Mouse (Mus musculus): Measurements from ENCODE around the gene Elmo3. TPM values are rescaled to one million over a fixed set of nuclear protein-coding genes. Genes with fewer than 3 reads are reported as not detected.

Gene Elmo3
- polyA plus RNA-seq, 1 experiment, result 107 TPM

- H3K4me3 ChIP-seq (ENCODE audit: low read depth, low read length), result no peak overlapping the region
- H3K4me1 ChIP-seq (ENCODE audit: control insufficient read depth, insufficient read depth, insufficient read length, low read length), result peaks cover 33% of the 10 kb centered on the region
- H3K36me3 ChIP-seq (ENCODE audit: control insufficient read depth, insufficient read depth, low read length), result peaks cover 58% of the 10 kb centered on the region
- 37% methylated on average over 12 of the region's 12 CpGs for WGBS
- H3K27me3 ChIP-seq (ENCODE audit: control insufficient read depth, insufficient read depth, low read length), result no peaks in the 10 kb centered on the region
- TF ChIP-seq POLR2A (IDR thresholded peaks at IDR 0.05; ENCODE audit: low read depth, low read length) (no peak), CTCF (IDR thresholded peaks at IDR 0.05; ENCODE audit: extremely low read depth, insufficient read length, insufficient replicate concordance, low read depth, low read length) (no peak)
- H3K27ac ChIP-seq (ENCODE audit: insufficient read depth, low read depth, low read length), result peak overlapping the region; percentile 10; the same call in 1 of the 2 replicates
Measured at GRCm38 (mm10) chr8:105330325-105330724, 24.9 kb downstream of the Elmo3 start.

GRCm38 (mm10) chr8:105331469-105331868, 26.1 kb downstream of the Elmo3 start:
- 91% methylated on average over 22 of the region's 22 CpGs for WGBS
- TF ChIP-seq CTCF (IDR thresholded peaks at IDR 0.05; ENCODE audit: extremely low read depth, insufficient read length, insufficient replicate concordance, low read depth, low read length), result no peak
- TF ChIP-seq POLR2A (IDR thresholded peaks at IDR 0.05; ENCODE audit: low read depth, low read length), result no peak
- Histone ChIP-seq H3K27ac (ENCODE audit: insufficient read depth, low read depth, low read length) (no peak overlapping the region), H3K36me3 (ENCODE audit: control insufficient read depth, insufficient read depth, low read length) (peaks cover 69% of the 10 kb centered on the region), H3K4me1 (ENCODE audit: control insufficient read depth, insufficient read depth, insufficient read length, low read length) (peaks cover 30% of the 10 kb centered on the region), H3K27me3 (ENCODE audit: control insufficient read depth, insufficient read depth, low read length) (no peaks in the 10 kb centered on the region), H3K4me3 (ENCODE audit: low read depth, low read length) (no peak overlapping the region)

DNA sequence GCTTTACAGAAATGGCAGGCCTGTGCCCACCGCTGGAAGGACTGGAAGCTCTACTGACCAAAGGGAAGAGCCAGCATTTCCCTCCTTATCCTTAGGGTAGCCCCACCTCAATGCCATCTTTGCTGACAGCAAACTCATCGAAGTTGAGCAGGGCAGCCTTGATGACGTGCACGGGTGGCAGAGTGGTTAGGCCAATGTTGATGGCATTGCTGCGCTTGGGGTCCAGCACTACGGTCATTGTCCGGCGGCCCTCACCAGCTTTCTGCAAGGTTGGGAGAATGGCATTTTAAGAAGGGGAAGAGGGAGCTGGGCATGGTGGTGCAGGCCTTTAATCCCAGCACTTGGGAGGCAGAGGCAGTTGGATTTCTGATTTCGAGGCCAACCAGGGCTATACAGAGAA, 26.5 kb downstream of the Elmo3 start:
- WGBS, result 84% methylated on average over 9 of the region's 9 CpGs

DNA sequence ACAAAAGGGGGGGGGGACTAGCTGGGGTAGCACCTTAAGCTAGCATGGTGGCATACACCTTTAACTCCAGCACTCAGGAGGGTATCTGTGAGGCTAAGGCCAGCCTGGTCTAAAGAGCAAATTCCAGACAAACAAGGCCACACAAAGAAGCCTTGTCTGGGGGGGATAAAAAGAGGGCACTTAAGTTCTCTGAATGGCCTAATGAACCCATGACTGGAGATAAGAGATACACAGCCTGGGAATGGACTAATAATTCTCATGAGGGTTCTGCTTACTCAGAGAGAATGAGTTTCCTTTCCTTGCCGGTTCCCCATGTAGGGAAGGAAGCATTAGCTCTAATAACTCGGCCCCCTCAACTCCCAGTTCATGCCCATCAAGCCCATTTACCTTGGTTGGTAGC, 27.1 kb downstream of the Elmo3 start:
- Histone ChIP-seq H3K36me3 (ENCODE audit: control insufficient read depth, insufficient read depth, low read length) (peaks cover 80% of the 10 kb centered on the region), H3K4me3 (ENCODE audit: low read depth, low read length) (no peak overlapping the region), H3K27me3 (ENCODE audit: control insufficient read depth, insufficient read depth, low read length) (no peaks in the 10 kb centered on the region), H3K27ac (ENCODE audit: insufficient read depth, low read depth, low read length) (peak overlapping the region; percentile 79), H3K4me1 (ENCODE audit: control insufficient read depth, insufficient read depth, insufficient read length, low read length) (peaks cover 26% of the 10 kb centered on the region)
- TF ChIP-seq POLR2A (IDR thresholded peaks at IDR 0.05; ENCODE audit: low read depth, low read length) (no peak), CTCF (IDR thresholded peaks at IDR 0.05; ENCODE audit: extremely low read depth, insufficient read length, insufficient replicate concordance, low read depth, low read length) (no peak)
- 34% methylated on average over 2 of the region's 2 CpGs for WGBS

More for the DNA sequence above, 26.5 kb downstream of the Elmo3 start:
- Histone ChIP-seq H3K27me3 (ENCODE audit: control insufficient read depth, insufficient read depth, low read length) (no peaks in the 10 kb centered on the region), H3K27ac (ENCODE audit: insufficient read depth, low read depth, low read length) (peak overlapping the region; percentile 11; the same call in 1 of the 2 replicates), H3K36me3 (ENCODE audit: control insufficient read depth, insufficient read depth, low read length) (peaks cover 74% of the 10 kb centered on the region), H3K4me1 (ENCODE audit: control insufficient read depth, insufficient read depth, insufficient read length, low read length) (peaks cover 30% of the 10 kb centered on the region), H3K4me3 (ENCODE audit: low read depth, low read length) (no peak overlapping the region)
- no peak for TF ChIP-seq CTCF (IDR thresholded peaks at IDR 0.05; ENCODE audit: extremely low read depth, insufficient read length, insufficient replicate concordance, low read depth, low read length)
- no peak for TF ChIP-seq POLR2A (IDR thresholded peaks at IDR 0.05; ENCODE audit: low read depth, low read length)

- Histone ChIP-seq H3K27me3 (ENCODE audit: control insufficient read depth, insufficient read depth, low read length) (no peaks in the 10 kb centered on the region), H3K4me1 (ENCODE audit: control insufficient read depth, insufficient read depth, insufficient read length, low read length) (peaks cover 22% of the 10 kb centered on the region; the same call in 1 of the 2 replicates), H3K36me3 (ENCODE audit: control insufficient read depth, insufficient read depth, low read length) (peaks cover 57% of the 10 kb centered on the region), H3K4me3 (ENCODE audit: low read depth, low read length) (no peak overlapping the region), H3K27ac (ENCODE audit: insufficient read depth, low read depth, low read length) (no peak overlapping the region)
- 91% methylated on average over 32 of the region's 32 CpGs for WGBS
- no peak for TF ChIP-seq CTCF (IDR thresholded peaks at IDR 0.05; ENCODE audit: extremely low read depth, insufficient read length, insufficient replicate concordance, low read depth, low read length)
- no peak for TF ChIP-seq POLR2A (IDR thresholded peaks at IDR 0.05; ENCODE audit: low read depth, low read length)
Measured at GRCm38 (mm10) chr8:105336373-105337130, 31.2 kb downstream of the Elmo3 start.

DNA sequence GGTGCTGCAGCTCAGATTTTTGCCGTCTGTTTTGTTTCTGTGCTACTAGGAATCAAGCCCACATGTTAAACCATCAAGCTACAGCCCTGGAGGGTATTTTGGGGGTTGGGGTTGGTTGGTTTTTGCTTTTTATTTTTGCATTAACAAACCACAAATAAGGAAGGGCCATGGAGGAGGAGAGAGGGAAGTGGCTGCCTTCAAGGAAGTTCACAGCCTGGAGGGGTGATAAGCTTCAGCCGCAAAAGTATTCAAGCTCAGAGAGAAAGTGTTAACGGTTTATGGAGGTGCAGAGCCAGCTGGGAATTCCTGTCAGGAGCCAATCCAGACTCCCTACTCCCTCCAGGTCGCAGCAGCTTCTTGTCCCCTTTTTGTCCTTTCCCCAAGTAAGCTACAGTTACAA, 33.6 kb downstream of the Elmo3 start:
- Histone ChIP-seq H3K4me3 (ENCODE audit: low read depth, low read length) (no peak overlapping the region), H3K27ac (ENCODE audit: insufficient read depth, low read depth, low read length) (peak overlapping the region; percentile 92), H3K36me3 (ENCODE audit: control insufficient read depth, insufficient read depth, low read length) (peaks cover 41% of the 10 kb centered on the region), H3K4me1 (ENCODE audit: control insufficient read depth, insufficient read depth, insufficient read length, low read length) (peaks cover 12% of the 10 kb centered on the region; the same call in 1 of the 2 replicates), H3K27me3 (ENCODE audit: control insufficient read depth, insufficient read depth, low read length) (no peaks in the 10 kb centered on the region)
- no peak for TF ChIP-seq POLR2A (IDR thresholded peaks at IDR 0.05; ENCODE audit: low read depth, low read length)
- TF ChIP-seq CTCF (IDR thresholded peaks at IDR 0.05; ENCODE audit: extremely low read depth, insufficient read length, insufficient replicate concordance, low read depth, low read length), result no peak
- 16% methylated on average over 4 of the region's 4 CpGs for WGBS

GRCm38 (mm10) chr8:105339886-105340635, 34.7 kb downstream of the Elmo3 start:
- H3K4me1 ChIP-seq (ENCODE audit: control insufficient read depth, insufficient read depth, insufficient read length, low read length), result peaks cover 17% of the 10 kb centered on the region; the same call in 1 of the 2 replicates

More at GRCm38 (mm10) chr8:105339886-105340635, 34.7 kb downstream of the Elmo3 start:
- Histone ChIP-seq H3K4me3 (ENCODE audit: low read depth, low read length) (no peak overlapping the region), H3K36me3 (ENCODE audit: control insufficient read depth, insufficient read depth, low read length) (peaks cover 35% of the 10 kb centered on the region), H3K27ac (ENCODE audit: insufficient read depth, low read depth, low read length) (peak overlapping the region; percentile 92), H3K27me3 (ENCODE audit: control insufficient read depth, insufficient read depth, low read length) (no peaks in the 10 kb centered on the region)
- WGBS, result 22% methylated on average over 6 of the region's 6 CpGs
- TF ChIP-seq POLR2A (IDR thresholded peaks at IDR 0.05; ENCODE audit: low read depth, low read length), result no peak
- TF ChIP-seq CTCF (IDR thresholded peaks at IDR 0.05; ENCODE audit: extremely low read depth, insufficient read length, insufficient replicate concordance, low read depth, low read length), result no peak

Data from small intestine, adult 2 months (tissue).